Mouse (Mus musculus) thymus, postnatal 14 days (tissue): ENCODE measurements around the gene Rhbdl2.

Source experiments
- DNase-seq: peaks from one replicate; pipeline ENCODE4 v3.0.0; 2021

Rhbdl2 gene

DNA sequence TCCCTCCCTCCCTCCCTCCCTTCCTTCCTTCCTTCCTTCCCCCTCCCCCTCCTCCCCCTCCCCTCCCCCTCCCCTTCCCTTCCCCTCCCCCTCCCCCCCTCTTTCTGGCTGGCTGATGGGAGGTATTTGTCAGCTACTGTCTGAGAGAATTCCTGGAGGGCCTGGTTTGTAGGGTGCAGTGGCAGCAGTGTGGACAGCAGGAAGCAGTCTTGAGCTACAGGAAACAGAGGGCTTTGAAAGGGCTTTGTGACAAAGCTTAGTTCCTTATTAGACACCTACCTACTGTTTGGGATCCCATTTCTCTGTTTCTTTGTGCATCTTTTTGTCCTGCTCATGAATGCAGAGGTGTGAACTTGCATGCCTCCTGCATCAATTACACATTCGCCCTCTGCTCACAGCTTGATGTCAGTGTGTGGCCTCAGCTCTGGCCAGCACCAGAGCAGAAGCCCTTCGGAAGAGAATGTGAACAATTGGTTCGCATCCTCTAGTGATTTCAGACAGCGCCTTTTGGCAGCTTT, 31.5 kb downstream of the Rhbdl2 start:
- no peak for DNase-seq

DNA sequence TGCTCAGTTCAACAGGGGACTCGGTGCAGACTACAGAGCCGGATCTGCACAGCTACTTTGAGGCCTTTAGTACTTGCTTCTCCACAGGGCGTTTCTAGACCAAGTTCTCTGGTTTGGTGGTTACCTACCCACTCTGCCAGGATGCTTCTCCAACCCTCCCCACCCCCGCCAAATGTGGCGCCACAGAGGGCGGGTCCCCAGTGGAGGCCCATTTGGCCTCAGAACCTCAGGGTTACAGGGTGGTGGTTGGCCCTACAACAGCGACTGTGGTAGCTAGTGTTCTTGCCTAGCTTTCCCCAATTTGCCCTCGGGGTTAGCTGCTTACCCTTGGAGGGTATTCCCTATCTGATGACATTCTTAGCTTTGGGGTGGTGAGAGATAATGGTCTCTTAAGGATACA, 54.5 kb downstream of the Rhbdl2 start:
- no peak for DNase-seq

DNA sequence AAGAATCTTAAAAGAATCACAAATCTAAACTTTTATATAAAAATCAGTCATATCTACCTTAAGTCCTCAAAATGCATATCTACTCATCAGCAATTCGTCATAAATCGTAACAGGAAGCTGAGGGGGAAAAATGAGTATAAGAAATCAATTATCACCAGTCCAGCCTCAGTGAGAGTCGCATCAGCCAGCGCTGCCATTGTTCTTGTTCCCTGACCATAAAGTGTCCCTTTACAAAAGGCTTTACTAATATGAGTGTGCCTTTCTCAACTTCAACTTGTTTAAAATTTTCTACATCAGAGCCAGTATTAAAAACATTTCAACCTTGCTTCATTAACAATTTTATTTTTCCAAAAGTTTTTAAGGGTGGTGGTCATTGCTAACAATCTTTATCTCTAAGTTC, 69.2 kb downstream of the Rhbdl2 start:
- no peak for DNase-seq

DNA sequence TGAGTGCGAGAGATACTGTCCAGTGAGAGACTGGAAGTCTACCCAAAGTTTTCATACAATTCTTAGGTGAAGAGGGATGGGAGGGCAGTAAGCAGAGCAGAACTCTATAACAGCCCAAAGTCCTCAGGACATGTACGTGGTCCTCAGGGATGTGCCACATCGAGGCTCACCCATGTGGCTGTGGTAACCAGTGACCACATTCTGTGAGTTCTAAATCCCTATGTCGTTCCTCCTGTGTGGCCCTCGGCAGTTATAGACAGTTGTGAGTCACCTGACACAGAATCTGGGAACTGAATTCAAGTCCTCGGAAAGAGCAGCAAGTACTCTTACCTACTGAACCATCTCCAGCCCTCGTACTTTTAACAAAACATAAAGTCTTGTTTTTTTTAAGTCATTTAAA, 70.4 kb downstream of the Rhbdl2 start:
- DNase-seq = no peak

DNA sequence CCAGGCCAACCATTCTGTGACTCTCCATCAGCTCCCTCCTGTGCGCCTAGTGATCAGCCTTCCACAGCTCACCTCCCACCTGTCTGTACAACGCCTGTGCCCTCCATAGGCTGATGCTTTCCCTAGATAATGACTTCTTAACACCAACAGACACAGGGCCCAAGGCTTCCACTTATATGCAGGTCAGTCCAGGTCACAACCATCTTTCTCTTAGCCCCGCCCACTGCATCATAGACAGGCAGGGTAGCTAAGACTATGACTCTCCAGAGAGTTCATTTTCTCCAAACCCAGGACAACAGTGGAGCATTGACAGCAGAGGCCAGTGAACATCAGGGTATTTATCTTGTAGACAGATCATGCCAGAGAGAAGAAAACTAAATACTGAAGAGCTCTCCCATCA, 71.7 kb downstream of the Rhbdl2 start, which contains the start of gene 4933427I04Rik:
4933427I04Rik (plus strand) TSS at position 301 of the 400 bp plus-strand sequence.
- no peak for DNase-seq

DNA sequence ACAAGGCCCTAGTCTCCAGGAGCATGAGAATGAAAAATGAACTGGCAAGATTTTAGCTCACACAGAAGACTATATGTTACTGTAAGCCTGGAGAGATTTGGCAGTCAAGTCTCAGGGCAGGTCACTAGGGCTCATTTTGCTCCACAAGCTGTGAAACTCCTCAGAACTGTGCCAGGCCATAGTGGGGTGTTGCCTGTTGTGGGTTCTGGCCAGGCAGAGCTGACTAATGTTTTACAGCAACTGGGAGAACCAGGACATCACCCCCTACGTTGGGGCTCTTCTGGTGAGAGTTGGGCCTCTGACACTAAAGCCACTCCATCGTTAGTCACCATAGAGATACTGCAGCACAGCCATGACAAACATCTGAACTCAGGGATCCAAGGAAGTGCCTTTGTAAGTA, 72.1 kb downstream of the Rhbdl2 start:
- no peak for DNase-seq

DNA sequence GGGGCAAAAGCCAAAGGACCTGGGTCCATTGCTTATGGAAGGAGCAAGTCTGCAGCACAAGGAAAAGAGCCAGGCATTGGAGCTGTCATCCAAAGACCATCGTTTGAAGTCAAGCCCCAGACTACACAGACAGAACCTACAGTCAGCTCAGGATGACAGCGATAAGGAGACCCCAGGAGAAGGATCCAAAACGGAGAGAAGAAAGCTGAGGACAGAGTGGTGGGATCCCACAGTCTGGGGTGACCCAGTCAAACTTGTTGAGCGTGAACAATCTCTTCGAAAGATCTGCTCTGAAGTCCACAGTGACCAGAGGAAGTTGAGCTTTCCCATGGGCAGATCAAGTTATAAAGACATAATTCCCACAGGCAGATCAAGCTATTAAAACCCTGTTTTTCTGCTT, 72.9 kb downstream of the Rhbdl2 start:
- DNase-seq = no peak
